Mouse (Mus musculus) neural tube, embryonic 13.5 days (tissue): ENCODE data around the gene Erbb3. TPM values are rescaled to one million over a fixed set of nuclear protein-coding genes. Genes with fewer than 3 reads are reported as not detected.
"Not testable (repeated sequence)": the region's sequence is repeated elsewhere in the genome, so short reads cannot be mapped to it uniquely, and the experiment has no call there.

Experiments used
- ATAC-seq: fragments of 200-750 bp; cut with Nextera tagmentation; 2 replicates; pipeline ENCODE4 v1.8.0; 2017; ENCODE audit warnings: low read depth, mild to moderate bottlenecking, moderate TSS enrichment, moderate library complexity
- H3K27ac ChIP-seq: fragments of 300-500 bp; sonication (generic); replicated peaks from 2 replicates; pipeline ENCODE4 v1.5.1; 2015; ENCODE audit warnings: moderate library complexity, mild to moderate bottlenecking, inconsistent platforms
- H3K27me3 ChIP-seq: fragments of 300-500 bp; sonication (generic); 2 replicates; pipeline ENCODE4 v1.6.1; 2015; ENCODE audit warnings: mild to moderate bottlenecking, inconsistent platforms
- H3K36me3 ChIP-seq: fragments of 300-500 bp; sonication (generic); 2 replicates; pipeline ENCODE4 v1.6.1; 2015; ENCODE audit warnings: mild to moderate bottlenecking, inconsistent platforms
- H3K4me1 ChIP-seq: fragments of 300-500 bp; sonication (generic); replicated peaks from 2 replicates; pipeline ENCODE4 v1.6.1; 2015; ENCODE audit warnings: inconsistent platforms
- H3K4me2 ChIP-seq: fragments of 300-500 bp; sonication (generic); 2 replicates; pipeline ENCODE4 v1.6.1; 2015; ENCODE audit warnings: inconsistent platforms, mild to moderate bottlenecking, moderate library complexity
- H3K4me3 ChIP-seq: fragments of 300-500 bp; sonication (generic); 2 replicates; pipeline ENCODE4 v1.5.1; 2015; ENCODE audit warnings: mild to moderate bottlenecking, inconsistent platforms
- H3K9ac ChIP-seq: fragments of 300-500 bp; sonication (generic); 2 replicates; pipeline ENCODE4 v1.6.1; 2015; ENCODE audit warnings: moderate library complexity, mild to moderate bottlenecking, inconsistent platforms
- H3K9me3 ChIP-seq: fragments of 300-500 bp; sonication (generic); 2 replicates; pipeline ENCODE4 v1.6.1; 2016; ENCODE audit warnings: inconsistent platforms
- WGBS: fragments of 180-500 bp; shearing (Covaris S2); methylation state at CpG from one replicate; pipeline ENCODE4 v1.1.7; 2015; 5-methylcytosine and 5-hydroxymethylcytosine counted together
- polyA plus RNA-seq: library from polyadenylated mRNA; unstranded; fragments of >200 nt; fragmentation: Nextera tagmentation; extraction: Ambion mirVana; gene quantifications from 2 replicates; pipeline ENCODE4 v1.2.1, GENCODE M21; 2015

The Erbb3 gene
- polyA plus RNA-seq, 1 experiment from 2014 or later: 9.9 TPM

- no peaks in the 10 kb centered on the region for H3K36me3 ChIP-seq
- no peaks in the 10 kb centered on the region for H3K9me3 ChIP-seq
- peaks cover 8% of the 10 kb centered on the region for H3K27me3 ChIP-seq
- no peak for ATAC-seq
- WGBS: 86% methylated on average over 3 of the region's 3 CpGs
- no peak overlapping the region for H3K4me2 ChIP-seq
- no peaks in the 10 kb centered on the region for H3K4me1 ChIP-seq
- H3K4me3 ChIP-seq: no peak overlapping the region
- H3K9ac ChIP-seq: no peak overlapping the region
- no peak overlapping the region for H3K27ac ChIP-seq
Measured at GRCm38 (mm10) chr10:128579298-128579697, 10.2 kb downstream of the Erbb3 start.

- H3K36me3 ChIP-seq: no peaks in the 10 kb centered on the region
- no peak overlapping the region for H3K4me2 ChIP-seq
- H3K27ac ChIP-seq: no peak overlapping the region
- no peak overlapping the region for H3K4me3 ChIP-seq
- no peak overlapping the region for H3K9ac ChIP-seq
- no peaks in the 10 kb centered on the region for H3K9me3 ChIP-seq
- no peaks in the 10 kb centered on the region for H3K27me3 ChIP-seq
- WGBS: 79% methylated on average over 11 of the region's 11 CpGs
- no peak for ATAC-seq
- no peaks in the 10 kb centered on the region for H3K4me1 ChIP-seq
Measured at GRCm38 (mm10) chr10:128578330-128578729, 11.1 kb downstream of the Erbb3 start.

- 92% methylated on average over 2 of the region's 2 CpGs for WGBS
- no peak overlapping the region for H3K27ac ChIP-seq
- H3K4me3 ChIP-seq: no peak overlapping the region
- H3K4me1 ChIP-seq: no peaks in the 10 kb centered on the region
- H3K27me3 ChIP-seq: no peaks in the 10 kb centered on the region
- no peaks in the 10 kb centered on the region for H3K36me3 ChIP-seq
- no peak overlapping the region for H3K9ac ChIP-seq
- H3K9me3 ChIP-seq: no peaks in the 10 kb centered on the region
- H3K4me2 ChIP-seq: no peak overlapping the region
- no peak for ATAC-seq
Measured at GRCm38 (mm10) chr10:128575063-128575462, 14.4 kb downstream of the Erbb3 start.

- H3K36me3 ChIP-seq: peaks cover 26% of the 10 kb centered on the region
- 0% methylated on average over 58 of the region's 58 CpGs for WGBS
- peak within 1 kb of the TSS; percentile 92 for H3K27ac ChIP-seq
- peak within 1 kb of the TSS; percentile 92 for H3K9ac ChIP-seq
- H3K9me3 ChIP-seq: no peaks in the 10 kb centered on the region
- H3K27me3 ChIP-seq: no peaks in the 10 kb centered on the region
- peak within 1 kb of the TSS; percentile 79 for H3K4me3 ChIP-seq
- H3K4me2 ChIP-seq: peak within 1 kb of the TSS; percentile 96
- peaks cover 25% of the 10 kb centered on the region for H3K4me1 ChIP-seq
- peak; percentile 99 for ATAC-seq
Measured at GRCm38 (mm10) chr10:128565788-128566531, 23.5 kb downstream of the Erbb3 start, which contains the start of gene Pa2g4. Gene Pa2g4, minus strand, starts transcription at chr10:128565987.

GRCm38 (mm10) chr10:128565206-128565787 is 24.2 kb downstream of the Erbb3 start:
- Histone ChIP-seq H3K9ac (peak overlapping the region; percentile 92), H3K9me3 (no peaks in the 10 kb centered on the region), H3K36me3 (peaks cover 32% of the 10 kb centered on the region), H3K4me3 (peak overlapping the region; percentile 79), H3K27me3 (no peaks in the 10 kb centered on the region), H3K4me2 (peak overlapping the region; percentile 96), H3K27ac (peak overlapping the region; percentile 86), H3K4me1 (peaks cover 25% of the 10 kb centered on the region)
- WGBS: under 1% methylated on average over 45 of the region's 46 CpGs
- ATAC-seq: peak; percentile 62

GRCm38 (mm10) chr10:128563544-128563943 is 25.9 kb downstream of the Erbb3 start:
- Histone ChIP-seq H3K36me3 (peaks cover 50% of the 10 kb centered on the region), H3K27ac (no peak overlapping the region), H3K9ac (peak overlapping the region; percentile 92), H3K9me3 (no peaks in the 10 kb centered on the region), H3K4me1 (peaks cover 25% of the 10 kb centered on the region), H3K4me3 (no peak overlapping the region), H3K27me3 (no peaks in the 10 kb centered on the region), H3K4me2 (peak overlapping the region; percentile 96)
- no peak for ATAC-seq
- WGBS: 95% methylated on average over 6 of the region's 6 CpGs

- no peak overlapping the region for H3K27ac ChIP-seq
- WGBS: 86% methylated on average over 6 of the region's 6 CpGs
Measured at GRCm38 (mm10) chr10:128556963-128557362, 32.5 kb downstream of the Erbb3 start.

GRCm38 (mm10) chr10:128556286-128556685 is 33.2 kb downstream of the Erbb3 start:
- H3K4me2 ChIP-seq: no peak overlapping the region
- no peak overlapping the region for H3K4me3 ChIP-seq
- no peak overlapping the region for H3K9ac ChIP-seq
- ATAC-seq: no peak
- no peaks in the 10 kb centered on the region for H3K27me3 ChIP-seq
- H3K36me3 ChIP-seq: peaks cover 45% of the 10 kb centered on the region
- no peaks in the 10 kb centered on the region for H3K4me1 ChIP-seq
- no peak overlapping the region for H3K27ac ChIP-seq
- H3K9me3 ChIP-seq: no peaks in the 10 kb centered on the region

More at GRCm38 (mm10) chr10:128556963-128557362, 32.5 kb downstream of the Erbb3 start:
- ATAC-seq: no peak
- Histone ChIP-seq H3K9ac (no peak overlapping the region), H3K4me2 (no peak overlapping the region), H3K36me3 (peaks cover 51% of the 10 kb centered on the region), H3K4me3 (no peak overlapping the region), H3K4me1 (no peaks in the 10 kb centered on the region), H3K9me3 (no peaks in the 10 kb centered on the region), H3K27me3 (no peaks in the 10 kb centered on the region)

GRCm38 (mm10) chr10:128555567-128555966 is 33.9 kb downstream of the Erbb3 start:
- not testable (repeated sequence) for H3K27ac ChIP-seq, H3K27me3 ChIP-seq, H3K4me1 ChIP-seq, H3K4me2 ChIP-seq, H3K4me3 ChIP-seq, H3K9ac ChIP-seq, H3K9me3 ChIP-seq, ATAC-seq
- WGBS: 100% methylated on average over 1 of the region's 1 CpGs
- peaks cover 37% of the 10 kb centered on the region for H3K36me3 ChIP-seq

- 93% methylated on average over 11 of the region's 11 CpGs for WGBS
- not testable (repeated sequence) for ATAC-seq, H3K9ac ChIP-seq, H3K27ac ChIP-seq, H3K4me2 ChIP-seq, H3K36me3 ChIP-seq, H3K27me3 ChIP-seq, H3K4me3 ChIP-seq, H3K9me3 ChIP-seq
- H3K4me1 ChIP-seq: peaks cover 17% of the 10 kb centered on the region
Measured at GRCm38 (mm10) chr10:128550144-128550823, 39.2 kb downstream of the Erbb3 start.

- H3K4me2 ChIP-seq: peak overlapping the region; percentile 86
- H3K27me3 ChIP-seq, H3K9ac ChIP-seq, H3K9me3 ChIP-seq, ATAC-seq: not testable (repeated sequence)
- peaks cover 12% of the 10 kb centered on the region for H3K36me3 ChIP-seq
- H3K27ac ChIP-seq: peak overlapping the region; percentile 74
- H3K4me3 ChIP-seq: peak overlapping the region; percentile 82; the same call in 1 of the 2 replicates
- WGBS: 69% methylated on average over 6 of the region's 6 CpGs
- H3K4me1 ChIP-seq: peaks cover 17% of the 10 kb centered on the region
Measured at GRCm38 (mm10) chr10:128549682-128550057, 39.8 kb downstream of the Erbb3 start.

- H3K9ac ChIP-seq: peak within 1 kb of the TSS; percentile 97
- H3K4me1 ChIP-seq: peaks cover 18% of the 10 kb centered on the region
- peaks cover 18% of the 10 kb centered on the region for H3K36me3 ChIP-seq
- no peaks in the 10 kb centered on the region for H3K9me3 ChIP-seq
- WGBS: under 1% methylated on average over 31 of the region's 31 CpGs
- H3K4me2 ChIP-seq: peak within 1 kb of the TSS; percentile 86
- H3K4me3 ChIP-seq: peak within 1 kb of the TSS; percentile 82
- no peaks in the 10 kb centered on the region for H3K27me3 ChIP-seq
- peak within 1 kb of the TSS; percentile 97 for H3K27ac ChIP-seq
- peak; percentile 84 for ATAC-seq
Measured at GRCm38 (mm10) chr10:128548947-128549681, 40.3 kb downstream of the Erbb3 start, which contains the start of gene Rpl41. Gene Rpl41, minus strand, starts transcription at chr10:128549305.
